Mouse (Mus musculus) midbrain, embryonic 12.5 days (tissue): ENCODE measurements around the gene Igsf8. TPM values are rescaled to one million over a fixed set of nuclear protein-coding genes. Genes with fewer than 3 reads are reported as not detected.

ENCODE experiments used
- ATAC-seq: fragments of 200-750 bp; cut with Nextera tagmentation; 2 replicates; pipeline ENCODE4 v1.8.0; 2017; ENCODE audit warnings: low read depth, moderate TSS enrichment, moderate library complexity; ENCODE audit not compliant: low FRiP score
- H3K27ac ChIP-seq: fragments of 300-500 bp; sonication (generic); replicated peaks from 2 replicates; pipeline ENCODE4 v1.5.1; 2016; ENCODE audit warnings: mild to moderate bottlenecking
- H3K27me3 ChIP-seq: fragments of 300-500 bp; sonication (generic); 2 replicates; pipeline ENCODE4 v1.6.1; 2016; ENCODE audit warnings: mild to moderate bottlenecking
- H3K36me3 ChIP-seq: fragments of 300-500 bp; sonication (generic); 2 replicates; pipeline ENCODE4 v1.6.1; 2016
- H3K4me1 ChIP-seq: fragments of 300-500 bp; sonication (generic); 2 replicates; pipeline ENCODE4 v1.6.1; 2016
- H3K4me2 ChIP-seq: fragments of 300-500 bp; sonication (generic); replicated peaks from 2 replicates; pipeline ENCODE4 v1.6.1; 2016; ENCODE audit warnings: mild to moderate bottlenecking, moderate library complexity
- H3K4me3 ChIP-seq: fragments of 300-500 bp; sonication (generic); 2 replicates; pipeline ENCODE4 v1.5.1; 2016; ENCODE audit warnings: mild to moderate bottlenecking
- H3K9ac ChIP-seq: fragments of 300-500 bp; sonication (generic); replicated peaks from 2 replicates; pipeline ENCODE4 v1.6.1; 2016; ENCODE audit warnings: mild to moderate bottlenecking, moderate library complexity
- H3K9me3 ChIP-seq: fragments of 300-500 bp; sonication (generic); 2 replicates; pipeline ENCODE4 v1.6.1; 2016; ENCODE audit warnings: mild to moderate bottlenecking
- WGBS: fragments of 180-500 bp; shearing (Covaris S2); methylation state at CpG from one replicate; pipeline ENCODE4 v1.1.7; 2016; 5-methylcytosine and 5-hydroxymethylcytosine counted together
- polyA plus RNA-seq: library from polyadenylated mRNA; unstranded; fragments of >200 nt; fragmentation: Nextera tagmentation; extraction: Ambion mirVana; gene quantifications from 2 replicates; pipeline ENCODE4 v1.2.1, GENCODE M21; 2016

Gene Igsf8
- polyA plus RNA-seq, 1 experiment from 2014 or later, result 106 TPM

- 0 out of 2 replicates have a peak overlapping the region, but pooled peaks have one; percentile 66 for H3K27ac ChIP-seq
- peaks cover 32% of the 10 kb centered on the region for H3K36me3 ChIP-seq
- H3K4me2 ChIP-seq, result no peak overlapping the region
- peaks cover 82% of the 10 kb centered on the region for H3K4me1 ChIP-seq
- no peak for ATAC-seq
- H3K27me3 ChIP-seq, result peaks cover 21% of the 10 kb centered on the region; the same call in 1 of the 2 replicates
- no peaks in the 10 kb centered on the region for H3K9me3 ChIP-seq
- 0 out of 2 replicates have a peak overlapping the region, but pooled peaks have one; percentile 28 for H3K9ac ChIP-seq
- H3K4me3 ChIP-seq, result no peak overlapping the region
- 81% methylated on average over 19 of the region's 19 CpGs for WGBS
Measured at GRCm38 (mm10) chr1:172318424-172319035, 57.1 kb downstream of the Igsf8 start.

GRCm38 (mm10) chr1:172319346-172319745 is 57.9 kb downstream of the Igsf8 start:
- Histone ChIP-seq H3K4me2 (no peak overlapping the region), H3K4me1 (peaks cover 78% of the 10 kb centered on the region)

GRCm38 (mm10) chr1:172319921-172320411 is 58.5 kb downstream of the Igsf8 start:
- H3K4me3 ChIP-seq, result no peak overlapping the region
- H3K4me2 ChIP-seq, result no peak overlapping the region
- 29% methylated on average over 5 of the region's 5 CpGs for WGBS
- peak overlapping the region; percentile 66 for H3K27ac ChIP-seq
- peak; percentile 50 for ATAC-seq
- H3K36me3 ChIP-seq, result peaks cover 32% of the 10 kb centered on the region
- H3K9ac ChIP-seq, result no peak overlapping the region
- peaks cover 23% of the 10 kb centered on the region for H3K27me3 ChIP-seq
- peaks cover 75% of the 10 kb centered on the region for H3K4me1 ChIP-seq
- no peaks in the 10 kb centered on the region for H3K9me3 ChIP-seq

More at GRCm38 (mm10) chr1:172319346-172319745, 57.9 kb downstream of the Igsf8 start:
- WGBS, result 87% methylated on average over 7 of the region's 7 CpGs
- Histone ChIP-seq H3K9ac (no peak overlapping the region), H3K36me3 (peaks cover 32% of the 10 kb centered on the region), H3K4me3 (no peak overlapping the region), H3K27ac (peak overlapping the region; percentile 66), H3K9me3 (no peaks in the 10 kb centered on the region), H3K27me3 (peaks cover 21% of the 10 kb centered on the region; the same call in 1 of the 2 replicates)
- no peak for ATAC-seq

- Histone ChIP-seq H3K27me3 (peaks cover 44% of the 10 kb centered on the region), H3K36me3 (peaks cover 23% of the 10 kb centered on the region), H3K27ac (no peak overlapping the region), H3K4me1 (peaks cover 60% of the 10 kb centered on the region), H3K9me3 (no peaks in the 10 kb centered on the region), H3K9ac (peak overlapping the region; percentile 49), H3K4me3 (no peak overlapping the region), H3K4me2 (no peak overlapping the region)
- 52% methylated on average over 13 of the region's 13 CpGs for WGBS
- ATAC-seq, result no peak
Measured at GRCm38 (mm10) chr1:172322725-172323124, 61.3 kb downstream of the Igsf8 start.

- Histone ChIP-seq H3K27me3 (peaks cover 49% of the 10 kb centered on the region), H3K9me3 (no peaks in the 10 kb centered on the region), H3K4me1 (peaks cover 55% of the 10 kb centered on the region), H3K9ac (peak overlapping the region; percentile 49; the same call in 1 of the 2 replicates), H3K36me3 (peaks cover 17% of the 10 kb centered on the region), H3K4me2 (no peak overlapping the region), H3K4me3 (no peak overlapping the region), H3K27ac (no peak overlapping the region)
- ATAC-seq, result no peak
- WGBS, result 9% methylated on average over 5 of the region's 5 CpGs
Measured at GRCm38 (mm10) chr1:172323298-172323697, 61.9 kb downstream of the Igsf8 start.

- H3K27me3 ChIP-seq, result peaks cover 55% of the 10 kb centered on the region
Measured at GRCm38 (mm10) chr1:172323801-172324359, 62.4 kb downstream of the Igsf8 start.

GRCm38 (mm10) chr1:172324725-172325124 is 63.3 kb downstream of the Igsf8 start:
- Histone ChIP-seq H3K4me3 (no peak overlapping the region), H3K27ac (no peak overlapping the region), H3K9me3 (no peaks in the 10 kb centered on the region), H3K36me3 (peaks cover 7% of the 10 kb centered on the region; the same call in 1 of the 2 replicates), H3K4me2 (no peak overlapping the region), H3K9ac (no peak overlapping the region), H3K27me3 (peaks cover 61% of the 10 kb centered on the region), H3K4me1 (peaks cover 54% of the 10 kb centered on the region)
- ATAC-seq, result peak; percentile 35
- WGBS, result 10% methylated on average over 7 of the region's 7 CpGs

More at GRCm38 (mm10) chr1:172323801-172324359, 62.4 kb downstream of the Igsf8 start:
- no peak overlapping the region for H3K9ac ChIP-seq
- H3K4me1 ChIP-seq, result peaks cover 54% of the 10 kb centered on the region
- H3K4me2 ChIP-seq, result no peak overlapping the region
- peaks cover 11% of the 10 kb centered on the region for H3K36me3 ChIP-seq
- H3K27ac ChIP-seq, result peak overlapping the region; percentile 36; the same call in 1 of the 2 replicates
- no peak overlapping the region for H3K4me3 ChIP-seq
- no peaks in the 10 kb centered on the region for H3K9me3 ChIP-seq
- WGBS, result 59% methylated on average over 6 of the region's 6 CpGs
- ATAC-seq, result no peak

- H3K27ac ChIP-seq, result no peak overlapping the region
- WGBS, result 22% methylated on average over 94 of the region's 94 CpGs
- peaks cover 67% of the 10 kb centered on the region for H3K27me3 ChIP-seq
- peak overlapping the region; percentile 41 for H3K4me3 ChIP-seq
- H3K9ac ChIP-seq, result peak overlapping the region; percentile 40
- H3K4me1 ChIP-seq, result peaks cover 43% of the 10 kb centered on the region
- H3K9me3 ChIP-seq, result no peaks in the 10 kb centered on the region
- H3K36me3 ChIP-seq, result peaks cover under 1% of the 10 kb centered on the region; the same call in 1 of the 2 replicates
- peak; percentile 38 for ATAC-seq
- peak overlapping the region; percentile 64 for H3K4me2 ChIP-seq
Measured at GRCm38 (mm10) chr1:172325680-172326535, 64.5 kb downstream of the Igsf8 start.

GRCm38 (mm10) chr1:172326684-172327083 is 65.2 kb downstream of the Igsf8 start:
- H3K9me3 ChIP-seq, result no peaks in the 10 kb centered on the region
- WGBS, result 60% methylated on average over 11 of the region's 11 CpGs
- H3K4me3 ChIP-seq, result peak overlapping the region; percentile 41
- peak overlapping the region; percentile 64 for H3K4me2 ChIP-seq
- H3K27ac ChIP-seq, result no peak overlapping the region
- peaks cover 69% of the 10 kb centered on the region for H3K27me3 ChIP-seq
- no peak for ATAC-seq
- no peaks in the 10 kb centered on the region for H3K36me3 ChIP-seq
- no peak overlapping the region for H3K9ac ChIP-seq
- peaks cover 39% of the 10 kb centered on the region for H3K4me1 ChIP-seq

- no peaks in the 10 kb centered on the region for H3K9me3 ChIP-seq
- peaks cover 63% of the 10 kb centered on the region for H3K27me3 ChIP-seq
- no peak overlapping the region for H3K27ac ChIP-seq
- H3K4me2 ChIP-seq, result no peak overlapping the region
- no peaks in the 10 kb centered on the region for H3K36me3 ChIP-seq
- no peak overlapping the region for H3K4me3 ChIP-seq
- peaks cover 36% of the 10 kb centered on the region for H3K4me1 ChIP-seq
- 91% methylated on average over 16 of the region's 16 CpGs for WGBS
- no peak for ATAC-seq
- H3K9ac ChIP-seq, result no peak overlapping the region
Measured at GRCm38 (mm10) chr1:172327206-172328001, 66.0 kb downstream of the Igsf8 start.

GRCm38 (mm10) chr1:172328041-172328440 is 66.6 kb downstream of the Igsf8 start:
- Histone ChIP-seq H3K9me3 (no peaks in the 10 kb centered on the region), H3K4me3 (no peak overlapping the region), H3K27me3 (peaks cover 58% of the 10 kb centered on the region), H3K4me1 (peaks cover 30% of the 10 kb centered on the region), H3K27ac (no peak overlapping the region), H3K9ac (no peak overlapping the region), H3K36me3 (no peaks in the 10 kb centered on the region), H3K4me2 (no peak overlapping the region)
- WGBS, result 88% methylated on average over 3 of the region's 3 CpGs
- no peak for ATAC-seq
